Comparison of ENCODE assay signal across 17 mouse cellular contexts in genomic region chr5:146815394-146815793, GRCm38 (mm10). TPM values are rescaled to one million over a fixed set of nuclear protein-coding genes. Genes with fewer than 3 reads are reported as not detected.
"Had no signal": no experiment of that assay in that cellular context is flagged by ENCODE, and none has a peak within 500 bp of the region (broad histone marks: within the 10 kb centered on the region; RNA-seq: fewer than 3 reads in every experiment).

No protein-coding gene starts in this region.

- H3K27ac ChIP-seq: neural tube, embryonic 12.5 days; neural tube, embryonic 13.5 days; neural tube, embryonic 15.5 days; stomach, embryonic 15.5 days; stomach, postnatal 0 days had no signal

- H3K4me2 ChIP-seq: neural tube, embryonic 12.5 days; neural tube, embryonic 13.5 days; neural tube, embryonic 15.5 days; stomach, embryonic 15.5 days had no signal

- H3K4me1 ChIP-seq: neural tube, embryonic 12.5 days; neural tube, embryonic 15.5 days; stomach, embryonic 15.5 days had no signal

- H3K27me3 ChIP-seq: neural tube, embryonic 12.5 days; neural tube, embryonic 13.5 days; neural tube, embryonic 15.5 days; stomach, embryonic 15.5 days had no signal

- DNase-seq: retina, postnatal 1 day; right cerebral cortex, adult 18-20 months; right cerebral cortex, postnatal 14 days; right cerebral cortex, postnatal 25 days; right cerebral cortex, postnatal 4 days; spleen, adult 18-20 months; thymus, adult 18-20 months; thymus, adult 2 months; thymus, postnatal 14 days; thymus, postnatal 36 days; thymus, postnatal 4 days had no signal

- H3K9me3 ChIP-seq: neural tube, embryonic 12.5 days; neural tube, embryonic 13.5 days; neural tube, embryonic 15.5 days; stomach, embryonic 15.5 days had no signal

- H3K4me3 ChIP-seq: neural tube, embryonic 12.5 days; neural tube, embryonic 13.5 days; neural tube, embryonic 15.5 days; stomach, embryonic 15.5 days had no signal

- H3K36me3 ChIP-seq: neural tube, embryonic 12.5 days; neural tube, embryonic 13.5 days; neural tube, embryonic 15.5 days; stomach, embryonic 15.5 days had no signal

- H3K9ac ChIP-seq: neural tube, embryonic 12.5 days; neural tube, embryonic 13.5 days; neural tube, embryonic 15.5 days; stomach, embryonic 15.5 days had no signal

RNA-seq across cellular contexts. Expression of gene Rasl11a, which starts 29.5 kb away (rescaled TPM):
- total RNA-seq: neutrophil, adult 5-6 weeks had no signal
